Mouse (Mus musculus) kidney, postnatal 0 days (tissue): ENCODE results near the gene Rsad1. TPM values are rescaled to one million over a fixed set of nuclear protein-coding genes. Genes with fewer than 3 reads are reported as not detected.
A peak's percentile ranks its signal among the peaks of the same experiment; 100 is the strongest.

Experiments used
- ATAC-seq: fragments of 200-750 bp; cut with Nextera tagmentation; replicated peaks from 2 replicates; pipeline ENCODE4 v1.8.0; 2017; ENCODE audit warnings: low read depth, moderate number of reproducible peaks, moderate TSS enrichment, moderate library complexity; ENCODE audit not compliant: low FRiP score
- DNase-seq: peaks from one replicate; pipeline ENCODE4 v3.0.0-alpha.2; 2016; ENCODE audit warnings: low spot score
- H3K27ac ChIP-seq: fragments of 300-500 bp; sonication (generic); 2 replicates; pipeline ENCODE4 v1.5.1; 2014; ENCODE audit warnings: mild to moderate bottlenecking
- H3K27me3 ChIP-seq: fragments of 300-500 bp; sonication (generic); 2 replicates; pipeline ENCODE4 v1.6.1; 2014; ENCODE audit warnings: low read length, mixed read lengths; ENCODE audit not compliant: insufficient read depth
- H3K36me3 ChIP-seq: fragments of 300-500 bp; sonication (generic); 2 replicates; pipeline ENCODE4 v1.6.1; 2014; ENCODE audit warnings: low read length, mixed read lengths; ENCODE audit not compliant: insufficient read depth
- H3K4me1 ChIP-seq: fragments of 300-500 bp; sonication (generic); replicated peaks from 2 replicates; pipeline ENCODE4 v1.6.1; 2014; ENCODE audit warnings: antibody characterized with exemption, low read length, mixed read lengths; ENCODE audit not compliant: insufficient read depth
- H3K4me2 ChIP-seq: fragments of 300-500 bp; sonication (generic); 2 replicates; pipeline ENCODE4 v1.6.1; 2014; ENCODE audit warnings: mild to moderate bottlenecking, low read length, moderate library complexity, mixed read lengths
- H3K4me3 ChIP-seq: fragments of 300-500 bp; sonication (generic); replicated peaks from 2 replicates; pipeline ENCODE4 v1.5.1; 2014; ENCODE audit warnings: low read depth, low read length
- H3K9ac ChIP-seq: fragments of 300-500 bp; sonication (generic); 2 replicates; pipeline ENCODE4 v1.6.1; 2014; ENCODE audit warnings: low read depth, low read length
- H3K9me3 ChIP-seq: fragments of 300-500 bp; sonication (generic); replicated peaks from 2 replicates; pipeline ENCODE4 v1.6.1; 2016; ENCODE audit warnings: low read length, inconsistent platforms, mixed read lengths
- CTCF ChIP-seq: IDR thresholded peaks from 2 replicates; pipeline ENCODE4 v1.5.1; 2016; ENCODE audit warnings: antibody characterized with exemption, low read depth, mild to moderate bottlenecking, moderate library complexity
- WGBS: fragments of 180-500 bp; shearing (Covaris S2); extraction: QIAGEN DNeasy Blood & Tissue Kit; methylation state at CpG from one replicate; pipeline ENCODE4 v1.1.7; 2014; 5-methylcytosine and 5-hydroxymethylcytosine counted together
- polyA plus RNA-seq: library from polyadenylated mRNA; unstranded; fragments of >200 nt; fragmentation: Nextera tagmentation; extraction: Ambion mirVana; gene quantifications from 2 replicates; pipeline ENCODE4 v1.2.1, GENCODE M21; 2015

Rsad1 gene
- polyA plus RNA-seq, 1 experiment from 2014 or later = 4.0 TPM

GRCm38 (mm10) chr11:94567326-94567725 is 18.3 kb upstream of the Rsad1 start:
- 89% methylated on average over 7 of the region's 7 CpGs for WGBS

DNA sequence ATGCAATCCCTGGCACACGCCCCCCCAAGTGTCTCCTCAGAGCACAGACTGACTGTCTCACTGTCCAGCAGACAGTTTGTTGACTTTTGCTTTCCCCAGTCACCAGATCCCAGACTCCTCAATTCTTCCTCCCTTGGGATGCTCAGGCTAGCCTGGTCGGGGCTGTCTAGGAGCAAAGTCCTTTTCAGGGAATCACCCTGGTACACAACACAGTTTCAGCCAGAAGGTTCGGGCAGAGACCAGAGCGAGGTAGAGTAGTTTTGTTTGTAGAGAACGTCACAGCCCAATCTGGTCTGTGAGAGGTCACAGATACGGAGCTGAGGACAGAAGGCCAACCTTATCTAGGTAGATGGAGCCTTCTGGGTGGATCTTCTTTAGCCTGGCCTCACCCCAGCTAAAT is 17.5 kb upstream of the Rsad1 start:
- no peak for ATAC-seq
- Histone ChIP-seq H3K36me3 (no peaks in the 10 kb centered on the region), H3K9ac (no peak overlapping the region), H3K27me3 (no peaks in the 10 kb centered on the region), H3K4me1 (peaks cover 13% of the 10 kb centered on the region; the same call in 1 of the 2 replicates), H3K4me3 (no peak overlapping the region), H3K27ac (no peak overlapping the region), H3K4me2 (no peak overlapping the region), H3K9me3 (no peaks in the 10 kb centered on the region)
- WGBS = 60% methylated on average over 6 of the region's 6 CpGs
- no peak for DNase-seq
- TF ChIP-seq CTCF = no peak

More at GRCm38 (mm10) chr11:94567326-94567725, 18.3 kb upstream of the Rsad1 start:
- H3K4me1 ChIP-seq = peaks cover 13% of the 10 kb centered on the region; the same call in 1 of the 2 replicates
- ATAC-seq (no peak), DNase-seq (no peak)
- no peaks in the 10 kb centered on the region for H3K27me3 ChIP-seq
- no peaks in the 10 kb centered on the region for H3K9me3 ChIP-seq
- no peak overlapping the region for H3K27ac ChIP-seq
- H3K36me3 ChIP-seq = no peaks in the 10 kb centered on the region
- no peak for TF ChIP-seq CTCF
- H3K4me2 ChIP-seq = no peak overlapping the region
- no peak overlapping the region for H3K4me3 ChIP-seq
- no peak overlapping the region for H3K9ac ChIP-seq

DNA sequence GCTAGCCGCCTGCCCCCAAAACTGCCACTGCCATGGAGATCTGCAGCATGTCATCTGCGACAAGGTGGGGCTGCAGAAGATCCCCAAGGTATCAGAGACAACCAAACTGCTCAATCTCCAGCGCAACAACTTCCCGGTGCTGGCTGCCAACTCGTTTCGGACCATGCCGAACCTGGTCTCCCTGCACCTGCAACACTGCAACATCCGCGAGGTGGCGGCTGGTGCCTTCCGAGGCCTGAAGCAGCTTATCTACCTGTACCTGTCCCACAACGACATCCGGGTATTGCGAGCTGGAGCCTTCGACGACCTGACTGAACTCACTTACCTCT is 16.1 kb upstream of the Rsad1 start:
- DNase-seq (no peak), ATAC-seq (no peak)
- Histone ChIP-seq H3K4me3 (no peak overlapping the region), H3K9me3 (no peaks in the 10 kb centered on the region), H3K36me3 (no peaks in the 10 kb centered on the region), H3K27me3 (no peaks in the 10 kb centered on the region), H3K4me2 (peak overlapping the region; percentile 40), H3K4me1 (peaks cover 13% of the 10 kb centered on the region; the same call in 1 of the 2 replicates), H3K9ac (no peak overlapping the region), H3K27ac (no peak overlapping the region)
- 40% methylated on average over 16 of the region's 16 CpGs for WGBS
- TF ChIP-seq CTCF = peak; percentile 40

DNA sequence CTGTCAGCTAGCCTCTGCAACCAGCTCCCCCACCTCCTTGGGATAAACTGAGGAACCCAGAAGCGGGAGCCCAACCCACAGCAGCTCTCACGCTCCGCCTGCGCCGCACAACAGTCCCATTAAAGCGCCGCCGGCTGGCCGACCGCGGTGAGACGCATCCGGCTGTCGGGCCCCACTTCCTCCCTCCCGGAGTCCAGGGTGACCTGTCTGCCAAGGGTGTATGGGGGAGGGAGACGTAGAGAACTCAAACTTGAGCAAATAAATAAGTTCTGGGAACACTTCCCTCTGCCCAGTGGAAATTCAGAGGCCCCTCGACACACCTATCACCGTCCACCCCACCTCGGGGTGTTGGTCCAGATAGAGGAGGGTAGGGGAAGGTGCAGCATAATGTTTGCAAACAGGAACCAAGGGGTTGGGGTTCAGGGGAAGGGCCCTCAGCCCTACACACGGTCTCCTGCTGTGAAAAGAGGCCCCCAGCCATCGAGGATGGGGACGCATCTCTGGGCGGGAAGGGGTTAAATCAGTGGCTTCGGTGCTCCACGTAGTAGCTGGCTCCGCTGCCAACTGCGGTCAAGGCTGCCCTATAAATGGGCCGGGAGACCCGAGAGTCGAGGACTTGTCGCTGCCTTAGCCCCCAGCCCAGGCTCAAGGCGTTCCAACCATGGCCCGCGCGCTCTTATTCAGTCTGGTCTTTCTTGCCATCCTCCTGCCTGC is 15.5 kb upstream of the Rsad1 start, which contains the start of gene Chad:
Chad (plus strand) TSS at position 611 of the 714 bp plus-strand sequence.
- H3K4me2 ChIP-seq = peak within 1 kb of the TSS; percentile 40
- H3K36me3 ChIP-seq = no peaks in the 10 kb centered on the region
- no peaks in the 10 kb centered on the region for H3K27me3 ChIP-seq
- peak within 1 kb of the TSS; percentile 3 for H3K4me3 ChIP-seq
- peak within 1 kb of the TSS; percentile 36; the same call in 1 of the 2 replicates for H3K9ac ChIP-seq
- peak; percentile 52; the same call in 1 of the 2 replicates for ATAC-seq
- TF ChIP-seq CTCF = peak; percentile 44; the same call in 1 of the 2 replicates
- H3K27ac ChIP-seq = no peak within 1 kb of the TSS
- WGBS = 12% methylated on average over 35 of the region's 35 CpGs
- DNase-seq = peak; percentile 73
- no peaks in the 10 kb centered on the region for H3K9me3 ChIP-seq
- H3K4me1 ChIP-seq = peaks cover 13% of the 10 kb centered on the region; the same call in 1 of the 2 replicates

- DNase-seq (no peak), ATAC-seq (0 out of 2 replicates have a peak, but pooled peaks have one; percentile 16)
- WGBS = 62% methylated on average over 5 of the region's 5 CpGs
- no peaks in the 10 kb centered on the region for H3K27me3 ChIP-seq
- H3K4me1 ChIP-seq = peaks cover 13% of the 10 kb centered on the region; the same call in 1 of the 2 replicates
- no peak overlapping the region for H3K27ac ChIP-seq
- 0 out of 2 replicates have a peak, but pooled peaks cover 4% of the 10 kb centered on the region for H3K36me3 ChIP-seq
- TF ChIP-seq CTCF = no peak
- no peak overlapping the region; the same call in 1 of the 2 replicates for H3K4me3 ChIP-seq
- H3K4me2 ChIP-seq = peak overlapping the region; percentile 40
- H3K9ac ChIP-seq = peak overlapping the region; percentile 36; the same call in 1 of the 2 replicates
- no peaks in the 10 kb centered on the region for H3K9me3 ChIP-seq
Measured at GRCm38 (mm10) chr11:94563821-94564220, 14.8 kb upstream of the Rsad1 start.

DNA sequence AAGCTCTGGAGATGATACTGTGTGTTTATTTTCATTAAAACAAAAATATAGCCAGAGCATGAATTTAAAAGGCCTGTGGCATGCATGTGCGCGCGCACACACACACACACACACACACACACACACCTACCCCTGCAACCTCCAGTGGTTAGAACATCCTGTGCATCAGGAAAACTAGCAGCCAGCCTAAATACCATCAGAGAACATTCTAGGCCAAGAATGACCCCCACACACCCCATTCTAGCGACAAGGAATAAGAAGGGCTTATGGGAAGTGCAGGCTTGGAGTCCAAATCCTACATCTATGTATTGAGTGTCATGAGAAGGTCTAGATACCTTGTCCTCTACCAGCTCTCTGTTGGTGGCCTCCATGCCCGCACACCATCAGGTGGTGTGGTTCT is 14.3 kb upstream of the Rsad1 start:
- Histone ChIP-seq H3K9me3 (no peaks in the 10 kb centered on the region), H3K4me3 (no peak overlapping the region), H3K4me1 (peaks cover 13% of the 10 kb centered on the region; the same call in 1 of the 2 replicates), H3K36me3 (0 out of 2 replicates have a peak, but pooled peaks cover 4% of the 10 kb centered on the region), H3K9ac (no peak overlapping the region), H3K27ac (no peak overlapping the region), H3K4me2 (no peak overlapping the region), H3K27me3 (no peaks in the 10 kb centered on the region)
- WGBS = 98% methylated on average over 5 of the region's 5 CpGs
- ATAC-seq (no peak), DNase-seq (no peak)
- no peak for TF ChIP-seq CTCF
